Mouse (Mus musculus): ENCODE measurements at regions not wholly inside any gene's neighbourhood (a gene's known extent, or its start where the extent isn't known, plus 50 kb on each side); places are given as distances from the start of the nearest gene placed in this dataset.

DNA sequence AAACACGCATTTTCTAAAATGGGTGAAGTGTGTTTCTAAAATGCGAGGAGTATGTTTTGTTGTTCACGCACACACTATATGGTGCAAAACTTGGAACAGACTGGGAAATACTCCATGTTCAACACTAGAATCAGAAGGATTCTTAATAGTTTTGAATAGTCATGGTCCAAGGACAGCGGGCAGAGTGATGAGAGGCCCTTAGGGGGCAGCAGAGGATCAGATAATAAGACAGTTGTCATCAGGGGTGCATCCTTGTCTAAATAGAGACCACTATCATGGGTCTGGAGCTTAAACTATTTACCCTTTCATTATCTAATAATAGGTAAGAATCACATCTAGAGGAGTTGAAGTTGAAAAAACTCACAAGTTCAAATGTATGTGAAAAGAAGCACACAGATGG lies 482.2 kb upstream of the Man1a start:
- no peak for TF ChIP-seq POLR2A (IDR thresholded peaks at IDR 0.05; ENCODE audit: extremely low read depth, insufficient read depth, low read length)
- TF ChIP-seq CTCF (IDR thresholded peaks at IDR 0.05; ENCODE audit: extremely low read depth, insufficient read depth, low read length) = peak; percentile 55

All from cortical plate, adult 2 months (tissue).